ENCODE assay signal across 10 mouse cellular contexts in the genomic region with DNA sequence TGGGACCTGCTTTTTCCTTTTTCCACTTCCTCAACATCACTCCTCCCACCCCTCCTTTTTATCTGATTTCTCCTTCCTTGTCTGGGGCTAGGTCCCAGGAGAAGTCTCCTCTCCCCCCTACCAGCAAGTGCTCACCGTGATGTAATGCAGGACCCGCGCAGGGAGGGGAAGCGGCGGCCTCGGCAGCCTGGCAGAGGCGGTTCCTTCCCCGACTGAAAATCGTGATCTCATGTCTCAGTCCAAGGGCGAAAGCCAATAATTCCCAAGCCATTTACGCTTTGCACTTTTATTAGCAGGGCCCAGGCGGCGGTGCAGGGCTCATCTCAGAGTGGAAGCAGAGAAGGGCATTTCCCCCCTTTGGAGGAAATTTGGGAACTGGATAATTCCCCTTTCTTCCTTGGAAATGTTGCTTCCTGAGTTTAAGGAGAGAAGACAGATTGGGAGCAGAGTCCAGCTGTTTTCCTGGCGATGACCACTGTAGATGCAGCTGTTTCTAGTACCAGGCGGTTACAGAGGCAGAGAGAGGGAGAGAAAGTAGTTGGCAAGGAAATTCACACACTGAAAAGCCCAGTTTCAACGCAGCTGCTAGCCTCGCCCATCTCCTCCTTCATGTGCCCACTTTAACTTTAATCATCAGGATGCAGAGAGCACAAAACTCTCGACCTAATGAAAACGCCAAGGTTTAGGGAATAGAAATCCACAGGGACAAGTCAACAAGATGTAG. TPM values are rescaled to one million over a fixed set of nuclear protein-coding genes. Genes with fewer than 3 reads are reported as not detected.
DNase-seq lines count a peak whose midpoint lies in the region; ATAC-seq and TF ChIP-seq lines count a peak whose summit lies in the region.
"Had no signal": no experiment of that assay in that cellular context is flagged by ENCODE, and none has a peak within 500 bp of the region (broad histone marks: within the 10 kb centered on the region; RNA-seq: fewer than 3 reads in every experiment).

No protein-coding gene starts in this region.

- H3K9me3 ChIP-seq in forebrain, embryonic 15.5 days, result no peaks in the 10 kb centered on the region
- H3K9me3 ChIP-seq in midbrain, embryonic 12.5 days, result no peaks in the 10 kb centered on the region
- H3K9me3 ChIP-seq: liver, embryonic 12.5 days had no signal

- H3K4me2 ChIP-seq in forebrain, embryonic 15.5 days (replicated peaks), result 0 out of 2 replicates have a peak overlapping the region, but pooled peaks have one; percentile 6
- peak overlapping the region; percentile 95 for H3K4me2 ChIP-seq in midbrain, embryonic 12.5 days (replicated peaks)

- intact Hi-C loops in heart, postnatal 25 days (cut with DNase I), result loop anchor here (5.0 kb wide), 1 partner anchor 199 kb away; no protein-coding TSS in a partner anchor

- DNase-seq in heart, adult 11 months, result peak; percentile 85
- DNase-seq in heart, postnatal 25 days (ENCODE audit: low spot score), result no peak
- DNase-seq in ES-CJ7 (ENCODE audit: low read depth, low spot score), result peak; percentile 49
- DNase-seq in thymus, adult 2 months, result no peak
- no peak for DNase-seq in thymus, postnatal 25 days
- DNase-seq in right cerebral cortex, adult 2 months (ENCODE audit: low spot score in 2 of 2), result no peak
- DNase-seq: right cerebral cortex, postnatal 14 days had no signal

- H3K4me1 ChIP-seq in forebrain, embryonic 15.5 days, result peaks cover 27% of the 10 kb centered on the region
- H3K4me1 ChIP-seq in midbrain, embryonic 12.5 days, result peaks cover 26% of the 10 kb centered on the region
- no peaks in the 10 kb centered on the region for H3K4me1 ChIP-seq in thymus, adult 2 months (replicated peaks; ENCODE audit: control insufficient read depth, insufficient read depth, low read length)

- 2% methylated on average over 19 of the region's 19 CpGs for WGBS in forebrain, embryonic 15.5 days
- 2% methylated on average over 19 of the region's 19 CpGs for WGBS in midbrain, embryonic 12.5 days
- 6% methylated on average over 19 of the region's 19 CpGs for WGBS in thymus, adult 2 months

- no peak for TF ChIP-seq POLR2A in thymus, adult 2 months (IDR thresholded peaks at IDR 0.05; ENCODE audit: control insufficient read depth, extremely low read depth, insufficient read depth, low read length, poor library complexity)

- no peak overlapping the region for H3K27ac ChIP-seq in forebrain, embryonic 15.5 days (replicated peaks)
- H3K27ac ChIP-seq in midbrain, embryonic 12.5 days (replicated peaks), result no peak overlapping the region
- no peak overlapping the region for H3K27ac ChIP-seq in thymus, adult 2 months (ENCODE audit: control insufficient read depth, insufficient read depth, low read length)
- H3K27ac ChIP-seq: liver, embryonic 12.5 days had no signal

- peaks cover 86% of the 10 kb centered on the region for H3K27me3 ChIP-seq in forebrain, embryonic 15.5 days
- peaks cover 79% of the 10 kb centered on the region for H3K27me3 ChIP-seq in midbrain, embryonic 12.5 days
- H3K27me3 ChIP-seq in thymus, adult 2 months (ENCODE audit: control insufficient read depth, insufficient read depth, low read length), result peaks cover 11% of the 10 kb centered on the region; the same call in 1 of the 2 replicates

- no peak for TF ChIP-seq CTCF in thymus, adult 2 months (IDR thresholded peaks at IDR 0.05; ENCODE audit: borderline replicate concordance, control insufficient read depth, extremely low read depth, insufficient read depth, low read length, poor library complexity)

- peak; percentile 25; the same call in 1 of the 2 replicates for ATAC-seq in forebrain, embryonic 15.5 days (replicated peaks)
- peak; percentile 12; the same call in 1 of the 2 replicates for ATAC-seq in midbrain, embryonic 12.5 days (ENCODE audit: low FRiP score, low read depth)
- ATAC-seq: liver, embryonic 12.5 days had no signal

- no peaks in the 10 kb centered on the region for H3K36me3 ChIP-seq in forebrain, embryonic 15.5 days
- H3K36me3 ChIP-seq in midbrain, embryonic 12.5 days, result no peaks in the 10 kb centered on the region
- H3K36me3 ChIP-seq in thymus, adult 2 months (ENCODE audit: control insufficient read depth, insufficient read depth, low read length), result no peaks in the 10 kb centered on the region
- H3K36me3 ChIP-seq: liver, embryonic 12.5 days had no signal

- H3K4me3 ChIP-seq in forebrain, embryonic 15.5 days, result no peak overlapping the region
- peak overlapping the region; percentile 66 for H3K4me3 ChIP-seq in midbrain, embryonic 12.5 days
- no peak overlapping the region for H3K4me3 ChIP-seq in thymus, adult 2 months (ENCODE audit: control insufficient read depth, insufficient read depth, low read length)

- no peak overlapping the region for H3K9ac ChIP-seq in forebrain, embryonic 15.5 days (replicated peaks)
- peak overlapping the region; percentile 66; the same call in 1 of the 2 replicates for H3K9ac ChIP-seq in midbrain, embryonic 12.5 days (replicated peaks)
- H3K9ac ChIP-seq: liver, embryonic 12.5 days had no signal

RNA-seq across cellular contexts. Expression of a gene that starts 21.3 kb away (rescaled TPM):
- total RNA-seq in heart, postnatal 25 days (2021), result under 1 TPM in 1 of 2 experiments, not detected in 1; 0.06 TPM
- polyA plus RNA-seq in forebrain, embryonic 15.5 days (2015; fragmentation: Nextera tagmentation; extraction: Ambion mirVana), result 0.19 and 0.70 TPM in 2 replicates
- 53.6 and 61.9 TPM in 2 replicates for polyA plus RNA-seq in midbrain, embryonic 12.5 days (2016; fragmentation: Nextera tagmentation; extraction: Ambion mirVana)
- polyA plus RNA-seq in thymus, adult 2 months (2012; rRNA removed), result 0.09 and 0.11 TPM in 2 replicates

Comparison
In these comparisons a context has a peak if more than half of its experiments do, and no peak if none do; other contexts are left out.
1. DNase-seq: peak in heart, adult 11 months (single experiment) and ES-CJ7 (single experiment); none in heart, postnatal 25 days (single experiment), thymus, adult 2 months (single experiment), thymus, postnatal 25 days (single experiment) and right cerebral cortex, adult 2 months (0 of 2).
2. RNA of a gene that starts 21.3 kb away (polyA plus RNA-seq): 53.6 to 61.9 TPM in midbrain, embryonic 12.5 days; 0.19 to 0.70 TPM in forebrain, embryonic 15.5 days and 0.09 to 0.11 TPM in thymus, adult 2 months; every median in the first group is over 10 times any median in the second.